Mouse (Mus musculus) 416B (cell line): ENCODE results near the gene 1700001C19Rik.

ENCODE experiments used
- DNase-seq: peaks from one replicate; pipeline ENCODE4 v3.0.0; 2011; ENCODE audit warnings: low read depth

1700001C19Rik gene

DNA sequence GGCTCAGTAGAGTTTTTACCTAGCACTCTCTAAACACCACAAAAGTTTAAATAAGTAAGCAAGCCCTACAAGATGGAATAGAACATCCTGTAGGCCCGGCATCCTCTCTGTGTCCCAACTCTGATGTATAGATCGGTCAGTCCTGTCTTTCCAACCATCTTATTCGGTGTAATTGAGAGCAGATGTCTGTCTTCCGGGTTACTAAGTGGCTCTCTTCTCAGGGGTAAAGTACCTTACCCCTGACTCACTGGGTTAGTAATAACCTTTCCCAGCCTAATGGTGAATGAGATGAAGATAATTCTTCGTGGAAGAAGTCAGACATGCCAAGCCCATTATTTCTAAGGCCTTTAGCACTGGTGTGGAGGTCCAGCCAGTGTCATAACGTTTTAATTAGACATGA is 63.2 kb downstream of the 1700001C19Rik start:
- no peak for DNase-seq

- DNase-seq = peak; percentile 87
Measured at GRCm38 (mm10) chr17:47371451-47371850, 65.7 kb downstream of the 1700001C19Rik start.

DNA sequence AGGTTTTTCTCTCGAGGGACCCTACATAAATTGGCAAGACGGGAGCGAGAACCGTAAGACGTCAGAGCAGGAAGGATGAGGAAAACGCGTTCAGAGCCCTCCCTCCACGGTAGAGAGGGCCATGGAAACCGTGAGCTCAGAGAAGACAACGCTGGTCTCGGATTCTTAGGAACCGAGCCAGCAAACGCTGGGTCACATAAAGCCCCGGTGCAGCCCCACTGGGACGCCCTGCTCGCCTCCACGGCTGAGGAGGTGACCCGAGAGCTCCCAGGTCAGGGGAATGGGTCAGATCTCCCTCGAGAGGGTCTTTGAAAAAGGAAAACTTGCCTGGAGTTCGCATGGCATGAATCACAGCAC is 68.1 kb downstream of the 1700001C19Rik start:
- DNase-seq = no peak

- DNase-seq = peak; percentile 95
Measured at GRCm38 (mm10) chr17:47368401-47369086, 68.6 kb downstream of the 1700001C19Rik start, which contains the start of gene Mrps10. Gene Mrps10 (plus strand): TSS chr17:47368887.
